Mouse (Mus musculus) splenic B cell, adult 2 months (primary cell): Measurements from ENCODE around the gene Suz12.
"Not testable (repeated sequence)": the region's sequence is repeated elsewhere in the genome, so short reads cannot be mapped to it uniquely, and the experiment has no call there.

ENCODE experiments used
- DNase-seq: peaks from one replicate; pipeline ENCODE4 v3.0.0-alpha.2; 2011; ENCODE audit warnings: low read depth, low spot score
- H3K27me3 ChIP-seq: 2 replicates; pipeline ENCODE4 v1.6.1; 2012; ENCODE audit warnings: mild to moderate bottlenecking, low read length, moderate library complexity, mixed read lengths; ENCODE audit not compliant: control insufficient read depth, poor library complexity, insufficient read depth, severe bottlenecking
- H3K36me3 ChIP-seq: 2 replicates; pipeline ENCODE4 v1.6.1; 2012; ENCODE audit warnings: mild to moderate bottlenecking, low read length, moderate library complexity, mixed read lengths; ENCODE audit not compliant: control insufficient read depth, poor library complexity, insufficient read depth, severe bottlenecking

The Suz12 gene

GRCm38 (mm10) chr11:80042615-80043418 lies 49.9 kb downstream of the Suz12 start:
- DNase-seq, result peak; percentile 77
- Histone ChIP-seq H3K27me3 (no peaks in the 10 kb centered on the region), H3K36me3 (peaks cover 4% of the 10 kb centered on the region; the same call in 1 of the 2 replicates)

- Histone ChIP-seq H3K36me3 (peaks cover 6% of the 10 kb centered on the region; the same call in 1 of the 2 replicates), H3K27me3 (no peaks in the 10 kb centered on the region)
- DNase-seq, result peak; percentile 32
Measured at GRCm38 (mm10) chr11:80043419-80043817, 50.5 kb downstream of the Suz12 start.

- no peaks in the 10 kb centered on the region for H3K27me3 ChIP-seq
- no peak for DNase-seq
- peaks cover 12% of the 10 kb centered on the region for H3K36me3 ChIP-seq
Measured at GRCm38 (mm10) chr11:80046856-80047255, 54.0 kb downstream of the Suz12 start.

GRCm38 (mm10) chr11:80050088-80050487 lies 57.2 kb downstream of the Suz12 start:
- Histone ChIP-seq H3K27me3 (no peaks in the 10 kb centered on the region), H3K36me3 (peaks cover 24% of the 10 kb centered on the region)
- no peak for DNase-seq

GRCm38 (mm10) chr11:80052456-80052855 lies 59.5 kb downstream of the Suz12 start:
- no peak for DNase-seq
- Histone ChIP-seq H3K36me3 (peaks cover 34% of the 10 kb centered on the region), H3K27me3 (no peaks in the 10 kb centered on the region)

- Histone ChIP-seq H3K27me3 (no peaks in the 10 kb centered on the region), H3K36me3 (peaks cover 37% of the 10 kb centered on the region)
- DNase-seq, result no peak
Measured at GRCm38 (mm10) chr11:80053171-80053570, 60.3 kb downstream of the Suz12 start.

- Histone ChIP-seq H3K36me3 (peaks cover 44% of the 10 kb centered on the region), H3K27me3 (no peaks in the 10 kb centered on the region)
- DNase-seq, result no peak
Measured at GRCm38 (mm10) chr11:80054659-80055058, 61.8 kb downstream of the Suz12 start.

GRCm38 (mm10) chr11:80056141-80056540 lies 63.2 kb downstream of the Suz12 start:
- no peaks in the 10 kb centered on the region for H3K27me3 ChIP-seq
- DNase-seq, result no peak
- peaks cover 46% of the 10 kb centered on the region for H3K36me3 ChIP-seq

GRCm38 (mm10) chr11:80062159-80062558 lies 69.3 kb downstream of the Suz12 start:
- Histone ChIP-seq H3K27me3 (no peaks in the 10 kb centered on the region), H3K36me3 (peaks cover 32% of the 10 kb centered on the region)
- no peak for DNase-seq

- H3K27me3 ChIP-seq, DNase-seq, H3K36me3 ChIP-seq: not testable (repeated sequence)
Measured at GRCm38 (mm10) chr11:80066373-80066772, 73.5 kb downstream of the Suz12 start.

- H3K27me3 ChIP-seq, result no peaks in the 10 kb centered on the region
- DNase-seq, result peak; percentile 71
- peaks cover 4% of the 10 kb centered on the region for H3K36me3 ChIP-seq
Measured at GRCm38 (mm10) chr11:80067558-80067957, 74.7 kb downstream of the Suz12 start.

GRCm38 (mm10) chr11:80069815-80070214 lies 76.9 kb downstream of the Suz12 start:
- no peak for DNase-seq
- Histone ChIP-seq H3K27me3 (no peaks in the 10 kb centered on the region), H3K36me3 (no peaks in the 10 kb centered on the region; the same call in 1 of the 2 replicates)

GRCm38 (mm10) chr11:80071039-80071438 lies 78.1 kb downstream of the Suz12 start:
- H3K36me3 ChIP-seq, result no peaks in the 10 kb centered on the region
- H3K27me3 ChIP-seq, result no peaks in the 10 kb centered on the region
- no peak for DNase-seq

GRCm38 (mm10) chr11:80072365-80072764 lies 79.5 kb downstream of the Suz12 start:
- Histone ChIP-seq H3K27me3 (no peaks in the 10 kb centered on the region), H3K36me3 (peaks cover 4% of the 10 kb centered on the region)
- DNase-seq, result peak; percentile 71

- peaks cover 4% of the 10 kb centered on the region for H3K36me3 ChIP-seq
- DNase-seq, result peak; percentile 54
- no peaks in the 10 kb centered on the region for H3K27me3 ChIP-seq
Measured at GRCm38 (mm10) chr11:80075608-80076277, 82.8 kb downstream of the Suz12 start.
